Mouse (Mus musculus) spleen, adult 18-20 months (tissue): ENCODE data around the gene Ltf.

Experiments used
- DNase-seq, 2 experiments: peaks; one replicate each; pipeline ENCODE4 v3.0.0; 2022; ENCODE audit warnings: mixed read lengths in 2 of 2

The Ltf gene

DNA sequence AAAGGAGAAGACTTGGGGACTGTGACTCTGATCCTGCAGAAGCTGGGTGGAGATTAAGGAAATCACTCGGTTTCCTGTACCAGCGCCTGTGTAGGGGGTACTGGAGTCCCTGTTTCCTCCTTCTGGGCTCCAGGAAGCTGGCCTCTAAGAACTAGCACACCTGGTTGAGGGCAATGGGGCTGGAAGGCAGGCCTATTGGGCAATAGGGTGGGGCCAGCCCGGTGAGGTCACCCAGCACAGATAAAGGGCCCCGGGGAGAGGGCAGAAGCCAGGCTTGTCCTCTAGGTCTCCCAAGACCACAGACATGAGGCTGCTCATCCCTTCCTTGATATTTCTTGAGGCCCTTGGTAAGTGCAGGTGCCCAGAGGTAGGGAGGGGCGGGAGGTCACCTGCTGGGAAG is at the start of gene Ltf:
Gene Ltf, plus strand, starts transcription at position 250 of the 400 bp plus-strand sequence.
- DNase-seq: no peak

DNA sequence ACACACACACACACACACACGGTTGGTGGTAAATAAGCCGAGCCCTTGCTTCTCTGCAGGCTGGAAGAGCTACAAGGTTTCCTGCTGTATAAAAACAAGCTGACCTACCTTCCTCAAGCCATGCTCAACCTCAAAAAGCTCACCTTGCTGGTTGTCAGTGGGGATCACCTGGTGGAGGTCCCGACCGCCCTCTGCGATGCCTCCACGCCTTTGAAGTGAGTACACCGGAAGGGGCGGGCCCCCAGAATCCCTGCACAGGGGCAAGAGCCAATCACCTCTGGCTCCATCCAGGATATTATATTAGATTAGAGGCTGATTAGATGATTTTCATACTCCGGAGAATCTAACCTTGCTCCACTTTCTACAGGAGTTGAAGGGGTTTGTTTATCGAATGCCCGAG is 39.7 kb upstream of the Ltf start:
- DNase-seq: no peak

DNA sequence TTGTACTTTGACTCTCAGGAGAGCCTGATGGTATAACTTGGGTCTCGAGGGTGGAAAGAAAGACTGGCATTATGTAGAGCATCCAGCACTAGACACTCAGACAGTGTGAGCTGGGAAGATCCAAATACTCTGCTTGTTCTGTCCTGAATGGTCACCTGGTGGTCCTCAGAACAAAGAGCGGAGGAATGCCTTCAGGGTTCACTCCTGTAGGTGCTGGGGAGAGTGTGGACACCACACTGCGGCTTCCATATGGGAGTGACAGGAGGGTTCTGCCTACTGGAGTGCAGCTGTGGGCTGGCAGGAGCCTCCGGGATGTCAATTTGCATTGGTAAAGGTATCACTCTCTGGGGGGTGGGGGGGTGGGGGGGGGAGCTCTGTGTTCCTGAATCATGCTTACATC is 36.7 kb upstream of the Ltf start:
- DNase-seq: no peak

DNA sequence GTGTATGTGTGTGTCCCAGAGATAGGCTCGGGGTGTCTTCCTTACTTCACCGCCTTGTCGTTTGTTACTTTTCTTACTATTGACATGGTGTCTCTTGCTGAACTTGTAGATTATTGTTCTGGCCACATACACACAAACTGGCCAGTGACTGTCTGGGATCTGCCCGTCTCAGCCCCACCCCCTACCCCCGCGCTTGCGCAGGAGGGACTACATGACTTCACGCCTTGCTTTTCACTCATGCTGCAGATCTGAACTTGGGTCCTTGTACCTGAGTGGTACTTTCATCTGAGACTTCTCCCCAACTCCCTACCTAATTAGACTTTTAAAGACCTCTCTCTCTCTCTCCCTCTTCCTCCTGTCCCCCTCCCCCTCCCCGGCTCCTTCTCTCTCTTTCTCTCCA is 35.0 kb upstream of the Ltf start:
- no peak for DNase-seq

DNA sequence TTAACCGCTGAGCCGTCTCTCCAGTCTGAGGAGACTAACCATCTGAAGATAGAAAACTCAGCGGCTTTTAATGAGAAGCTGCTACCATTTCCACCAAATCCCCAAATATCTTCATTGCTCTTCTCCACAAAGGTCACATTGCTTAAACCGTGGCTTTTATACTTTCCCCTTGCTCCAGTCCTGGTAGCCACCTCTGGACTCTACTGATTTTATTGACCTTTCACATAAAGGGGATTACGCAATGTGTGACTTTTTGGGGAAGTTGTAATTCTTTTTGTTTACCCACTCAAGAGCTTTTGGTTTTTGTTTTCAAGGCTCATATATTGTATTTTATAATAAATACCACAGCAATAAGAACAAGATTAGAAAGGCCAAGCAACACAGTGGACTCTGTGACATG is 33.5 kb upstream of the Ltf start:
- DNase-seq: no peak

DNA sequence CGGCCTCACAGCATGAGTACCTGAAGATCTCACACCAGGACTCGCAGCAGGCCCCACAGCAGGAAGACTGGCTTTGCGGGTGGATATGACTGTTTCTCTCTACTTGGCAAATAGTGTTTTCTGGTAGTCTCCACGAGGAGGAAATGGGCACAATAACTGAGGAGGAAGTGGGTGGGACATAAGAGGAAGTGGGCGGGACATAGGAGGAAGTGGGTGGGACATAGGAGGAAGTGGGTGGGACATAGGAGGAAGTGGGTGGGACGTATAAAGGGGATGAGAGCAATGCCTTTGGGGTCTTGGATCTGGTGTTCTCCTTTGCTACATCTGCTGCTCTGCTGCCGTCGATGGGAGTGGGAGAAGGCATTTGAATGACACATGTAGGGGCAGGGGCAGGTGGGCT is 33.1 kb upstream of the Ltf start:
- DNase-seq: no peak

DNA sequence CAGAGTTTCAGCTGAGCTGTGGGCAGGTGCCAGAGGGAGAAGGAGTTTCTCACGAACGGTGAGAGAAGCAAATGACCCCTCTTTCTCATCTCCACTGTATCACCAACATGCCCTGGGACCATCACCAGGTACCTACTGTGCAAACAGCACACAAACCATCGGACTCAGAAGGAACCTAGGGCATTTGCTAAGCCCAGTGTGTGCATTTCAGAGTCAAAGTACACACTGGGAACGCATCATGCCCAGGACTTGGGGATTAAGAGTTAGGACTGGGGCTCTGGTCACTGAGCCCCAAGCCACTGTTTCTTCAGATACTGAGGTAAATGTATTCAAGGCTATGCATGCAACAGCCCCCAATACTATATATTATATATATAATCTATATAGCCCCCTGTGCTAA is 31.7 kb upstream of the Ltf start:
- no peak for DNase-seq

GRCm38 (mm10) chr9:110988078-110988477 is 31.0 kb upstream of the Ltf start:
- no peak for DNase-seq

DNA sequence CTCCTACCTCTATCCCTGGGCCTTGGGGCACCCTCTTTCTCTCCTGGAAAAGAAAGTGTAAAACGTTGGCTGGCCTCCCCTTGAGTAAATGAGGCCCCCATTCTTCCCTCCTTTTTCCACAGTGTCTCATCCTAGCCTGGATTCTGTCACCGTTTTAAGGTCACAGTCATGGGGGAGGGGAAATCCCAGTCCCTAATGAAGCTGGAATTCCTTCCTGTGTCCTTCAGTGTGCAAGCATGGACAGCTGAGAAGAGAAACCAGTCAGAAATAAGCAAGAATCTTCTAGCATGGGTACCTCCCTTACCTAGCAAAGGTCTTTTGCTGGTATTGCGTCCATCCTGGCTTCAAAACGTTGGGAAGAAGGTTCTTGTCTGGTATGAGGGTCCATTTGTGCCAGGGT is 29.9 kb upstream of the Ltf start:
- DNase-seq: no peak

- DNase-seq: no peak
These were observed 29.5 kb upstream of the Ltf start for GRCm38 (mm10) chr9:110989543-110989942.

- no peak for DNase-seq
These were observed 28.9 kb upstream of the Ltf start, which contains the start of gene Rtp3 for GRCm38 (mm10) chr9:110990204-110990603. TSS of gene Rtp3 (minus strand) at chr9:110990583.

- DNase-seq: no peak
These were observed 25.8 kb upstream of the Ltf start for GRCm38 (mm10) chr9:110993281-110993709.

DNA sequence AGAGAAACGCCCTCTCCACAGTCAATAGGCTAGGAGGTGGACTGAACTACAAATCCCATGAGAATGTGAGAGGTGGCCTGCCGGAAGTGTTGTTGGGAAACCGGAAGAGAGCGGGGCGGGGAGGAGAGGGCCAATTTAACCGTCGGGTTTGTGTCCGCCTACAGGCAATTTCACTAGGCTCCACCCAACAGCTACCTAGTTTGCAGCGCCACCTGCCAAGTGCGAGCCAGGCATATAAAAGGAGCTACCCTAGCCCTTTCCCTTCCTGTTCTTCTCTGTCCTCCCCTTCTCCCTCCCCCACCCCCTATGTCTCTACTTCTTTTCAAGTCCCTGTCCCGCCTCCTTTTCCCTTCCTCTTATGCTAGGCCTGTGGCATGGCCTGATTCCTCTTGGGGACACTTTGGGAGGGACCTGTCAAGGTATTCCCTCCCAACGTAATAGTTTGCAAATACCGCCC is 24.3 kb upstream of the Ltf start:
- DNase-seq: peak; percentile 63 to 66

GRCm38 (mm10) chr9:110997245-110997644 is 21.8 kb upstream of the Ltf start:
- peak; percentile 34 to 66 for DNase-seq

- no peak for DNase-seq
These were observed 20.0 kb upstream of the Ltf start for GRCm38 (mm10) chr9:110999056-110999455.

DNA sequence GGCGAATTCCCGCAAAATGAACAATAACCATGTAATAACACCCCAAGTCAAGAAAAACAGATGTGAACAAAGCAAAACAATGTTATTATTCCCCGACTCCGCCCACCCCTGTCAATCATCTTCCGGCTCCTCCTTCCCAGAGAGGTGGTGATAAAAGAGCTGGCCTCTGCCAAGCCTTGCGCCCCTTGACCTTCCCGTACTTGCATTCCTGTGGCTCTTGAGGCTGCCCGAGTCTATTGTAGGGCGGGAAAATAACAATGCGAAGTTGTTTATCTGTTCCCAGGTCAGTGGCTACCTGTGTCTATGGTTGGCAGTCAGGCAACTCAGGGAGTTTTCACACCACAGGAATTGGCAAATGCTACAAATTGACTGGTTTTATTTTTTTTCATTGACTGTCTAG is 19.2 kb upstream of the Ltf start:
- DNase-seq: no peak

DNA sequence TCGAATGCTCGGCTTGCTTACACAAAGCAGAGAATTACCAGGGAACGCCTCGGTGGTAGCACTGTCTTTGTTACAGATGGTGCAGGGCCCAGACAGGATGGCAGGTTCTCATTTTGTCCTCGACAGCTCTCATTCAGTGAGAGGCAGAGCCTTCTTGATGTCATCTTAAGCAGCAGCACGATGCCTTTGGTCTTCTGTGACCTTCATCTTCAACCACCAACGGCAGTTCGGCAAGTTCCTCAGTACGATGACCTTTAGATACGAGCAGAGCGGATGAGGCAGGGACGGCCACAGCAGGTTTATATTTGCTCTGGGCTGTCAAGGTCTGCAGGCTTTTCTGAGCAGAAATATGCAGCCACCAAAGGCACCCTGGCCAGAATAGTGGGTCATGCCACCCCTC is 17.4 kb upstream of the Ltf start:
- no peak for DNase-seq

DNA sequence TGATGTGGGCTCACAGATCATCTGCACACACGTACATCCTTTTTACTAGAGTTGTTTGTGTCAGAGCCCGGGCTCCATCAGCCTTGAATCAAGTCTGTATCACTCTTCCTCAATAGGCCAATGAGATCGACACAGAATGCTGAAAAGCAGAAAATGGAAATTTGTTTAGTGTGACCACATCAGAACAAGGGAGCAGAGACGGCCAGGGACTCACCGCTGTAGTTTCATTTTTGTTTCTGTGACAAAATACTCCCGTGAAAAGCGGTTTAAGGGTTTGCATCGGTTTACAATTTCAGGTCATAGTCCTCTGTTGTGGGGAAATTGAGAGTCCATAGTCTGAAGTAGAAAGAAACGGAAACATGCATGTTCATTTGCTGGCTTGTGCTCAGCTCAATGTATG is 15.8 kb upstream of the Ltf start:
- no peak for DNase-seq

GRCm38 (mm10) chr9:111006544-111006943 is 12.5 kb upstream of the Ltf start:
- DNase-seq: no peak

GRCm38 (mm10) chr9:111009763-111010162 is 9.3 kb upstream of the Ltf start:
- DNase-seq: no peak

DNA sequence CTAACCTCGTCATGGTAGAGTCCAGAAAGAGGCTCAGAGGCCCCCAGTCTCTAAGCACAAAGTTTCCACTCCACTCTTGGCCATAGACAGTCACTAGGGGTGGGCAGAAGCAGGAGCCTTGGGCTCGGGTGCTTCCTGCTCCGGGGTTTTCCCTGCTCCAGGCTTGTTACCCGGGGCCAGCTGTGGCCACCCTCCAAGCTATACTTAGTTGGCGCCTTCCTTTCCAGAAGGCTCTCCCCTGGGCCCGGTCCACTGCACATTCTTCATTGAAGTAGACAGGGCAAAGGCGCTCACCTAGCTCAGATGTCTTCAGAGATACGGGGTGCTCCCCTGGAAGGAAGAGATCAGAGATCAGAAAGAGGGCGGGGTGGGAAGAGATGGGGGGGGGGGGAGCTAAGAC is 7.5 kb upstream of the Ltf start:
- no peak for DNase-seq

- no peak for DNase-seq
These were observed 7.0 kb upstream of the Ltf start for GRCm38 (mm10) chr9:111012041-111012440.

DNA sequence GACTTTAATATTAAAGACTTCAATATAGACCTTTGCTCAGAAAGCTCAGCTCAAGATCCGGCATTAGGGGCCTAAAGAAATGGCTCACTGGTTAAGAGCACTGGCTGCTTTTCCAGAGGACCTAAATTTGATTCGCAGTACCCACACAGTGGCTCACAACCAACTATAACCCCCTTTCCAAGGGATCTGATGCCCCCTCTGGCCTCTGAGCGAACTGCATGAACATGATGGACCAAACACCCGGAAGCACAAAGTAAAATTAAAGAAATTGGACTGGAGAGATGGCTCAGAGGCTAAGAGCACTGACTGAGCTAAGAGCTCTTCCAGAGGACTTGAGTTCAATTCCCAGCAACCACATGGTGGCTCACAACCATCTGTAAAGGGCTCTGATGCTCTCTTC is 3.4 kb upstream of the Ltf start:
- DNase-seq: no peak

DNA sequence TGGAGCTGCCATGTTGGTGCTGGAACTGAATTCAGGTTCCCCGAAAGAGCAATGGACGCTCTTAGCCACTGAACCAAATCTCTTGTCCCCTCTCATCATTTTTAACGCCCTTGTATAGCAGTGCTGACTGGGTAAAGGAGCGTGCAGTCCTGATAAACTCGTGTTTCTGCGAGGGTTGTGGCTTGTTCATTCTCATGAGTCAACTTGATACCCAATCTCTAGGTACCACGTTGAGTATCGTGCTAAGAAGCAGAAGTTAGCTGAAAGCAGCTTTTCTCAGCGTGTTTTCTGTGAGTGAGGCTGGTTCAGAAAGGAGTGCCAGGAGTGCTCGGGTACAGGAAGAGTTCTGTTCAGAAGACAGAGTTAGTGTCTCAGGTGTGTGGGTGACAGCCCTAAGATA is 7.7 kb downstream of the Ltf start:
- no peak for DNase-seq

DNA sequence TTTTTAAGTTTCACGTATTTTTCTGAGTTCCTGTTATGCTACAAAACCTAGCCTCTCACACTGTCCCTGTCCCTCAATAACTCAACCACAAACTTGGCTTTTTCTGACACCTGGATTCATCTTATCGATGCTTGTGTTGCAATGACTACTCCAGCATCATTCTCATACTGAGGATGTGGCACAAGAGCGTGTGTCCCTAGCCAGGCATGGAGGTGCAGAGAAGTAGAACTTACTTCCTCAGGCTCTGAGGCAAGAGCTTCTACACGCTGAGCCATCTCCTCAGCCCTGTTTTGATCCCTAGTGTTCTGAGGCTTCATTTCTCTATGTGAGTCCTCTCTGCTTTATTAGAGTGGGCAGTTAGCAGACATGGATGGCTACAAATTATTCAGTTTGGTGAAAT is 14.6 kb downstream of the Ltf start:
- no peak for DNase-seq

DNA sequence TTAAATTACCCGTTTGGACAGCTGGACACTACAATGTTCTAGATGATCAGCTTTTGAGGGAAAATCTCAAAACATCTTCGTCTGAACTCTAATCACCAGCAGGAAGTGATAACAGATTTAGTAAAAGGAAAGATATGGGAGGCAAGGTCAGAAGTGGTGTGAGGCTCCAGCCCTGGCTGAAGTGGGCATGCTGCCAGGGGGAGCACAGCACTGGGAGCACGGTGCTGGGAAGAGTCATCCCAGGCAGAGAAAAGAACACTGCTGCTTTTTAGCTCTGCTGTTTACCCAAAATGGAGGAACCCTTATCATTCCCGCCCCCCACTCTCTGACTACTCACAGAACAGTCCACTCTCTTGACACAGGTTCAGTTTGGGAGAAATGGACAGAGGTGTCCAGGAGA is 20.9 kb downstream of the Ltf start:
- no peak for DNase-seq
